Mouse (Mus musculus): ENCODE data around the gene Agap3.

DNA sequence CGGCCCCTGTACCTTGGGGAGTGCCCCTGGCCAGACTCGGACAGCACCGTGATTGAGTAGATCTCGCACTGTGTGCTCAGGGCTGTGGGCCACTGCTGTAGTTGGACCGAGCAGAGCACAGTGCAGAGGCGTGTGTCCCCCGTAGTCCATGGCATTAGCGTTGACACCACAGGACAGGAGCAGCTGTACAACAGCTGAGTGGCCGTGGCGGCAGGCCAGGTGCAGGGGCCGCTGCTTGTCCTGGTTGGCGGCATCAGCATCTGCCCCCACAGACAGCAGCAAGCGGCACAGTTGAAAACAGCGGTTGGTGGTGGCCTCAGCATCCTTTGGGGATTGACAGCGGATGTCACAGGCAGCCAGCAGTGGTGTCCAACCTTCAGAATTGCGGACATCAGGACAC, 85.6 kb downstream of the Agap3 start:
- TF ChIP-seq SMC3 (IDR thresholded peaks at IDR 0.05; ENCODE audit: low read depth, low read length) (no peak), CTCF (IDR thresholded peaks at IDR 0.05 in 2 of 3, conservative IDR thresholded peaks at IDR 0.05 in 1 of 3; ENCODE audit: control insufficient read depth in 1 of 3, insufficient read depth in 1 of 3, low read depth in 2 of 3, low read length in 3 of 3, poor library complexity in 1 of 3, severe bottlenecking in 1 of 3) (no peak), SIN3A (IDR thresholded peaks at IDR 0.05; ENCODE audit: low read length) (no peak), POLR2A (IDR thresholded peaks at IDR 0.05; ENCODE audit: control insufficient read depth in 1 of 2, insufficient read depth in 1 of 2, low read depth in 1 of 2, low read length in 2 of 2, poor library complexity in 1 of 2) (no peak)
